Mouse (Mus musculus) frontal cortex, postnatal 25 days (tissue): ENCODE measurements around the gene Zfp385c.
"Not testable (repeated sequence)": the region's sequence is repeated elsewhere in the genome, so short reads cannot be mapped to it uniquely, and the experiment has no call there.

Experiments
- DNase-seq, 2 experiments: peaks; one replicate each; pipeline ENCODE4 v3.0.0; 2022; ENCODE audit warnings: low spot score in 2 of 2

Gene Zfp385c

GRCm38 (mm10) chr11:100603155-100603554 is 89.1 kb downstream of the Zfp385c start:
- DNase-seq: no peak

GRCm38 (mm10) chr11:100601372-100601771 is 90.9 kb downstream of the Zfp385c start:
- DNase-seq: no peak

- DNase-seq: no peak
These were observed 94.2 kb downstream of the Zfp385c start for GRCm38 (mm10) chr11:100598074-100598473.

- no peak for DNase-seq
These were observed 96.7 kb downstream of the Zfp385c start for GRCm38 (mm10) chr11:100595533-100595932.

- no peak for DNase-seq
These were observed 97.6 kb downstream of the Zfp385c start for GRCm38 (mm10) chr11:100594608-100595007.

GRCm38 (mm10) chr11:100592346-100593046 is 99.8 kb downstream of the Zfp385c start:
- DNase-seq: no peak

GRCm38 (mm10) chr11:100588462-100588861 is 103.8 kb downstream of the Zfp385c start:
- DNase-seq: no peak

GRCm38 (mm10) chr11:100585148-100585547 is 107.1 kb downstream of the Zfp385c start:
- no peak for DNase-seq

- no peak for DNase-seq
These were observed 107.7 kb downstream of the Zfp385c start for GRCm38 (mm10) chr11:100584561-100584961.

GRCm38 (mm10) chr11:100582836-100583235 is 109.4 kb downstream of the Zfp385c start:
- no peak for DNase-seq

GRCm38 (mm10) chr11:100582413-100582812 is 109.8 kb downstream of the Zfp385c start:
- DNase-seq: not testable (repeated sequence)

- no peak for DNase-seq
These were observed 110.5 kb downstream of the Zfp385c start for GRCm38 (mm10) chr11:100581756-100582155.

GRCm38 (mm10) chr11:100580275-100580674 is 112.0 kb downstream of the Zfp385c start:
- no peak for DNase-seq

GRCm38 (mm10) chr11:100579116-100579799 is 113.0 kb downstream of the Zfp385c start:
- DNase-seq: no peak

GRCm38 (mm10) chr11:100577852-100578599 is 114.2 kb downstream of the Zfp385c start:
- DNase-seq: no peak
